In genomic region chr10:127620406-127621190, GRCm38 (mm10) we compare ENCODE assay signal across 8 mouse cellular contexts. TPM values are rescaled to one million over a fixed set of nuclear protein-coding genes. Genes with fewer than 3 reads are reported as not detected.
DNase-seq lines count a peak whose midpoint lies in the region; ATAC-seq and TF ChIP-seq lines count a peak whose summit lies in the region.

Gene Lrp1, minus strand, starts transcription at chr10:127621148.

- no peak for TF ChIP-seq CTCF in brain, embryonic 14.5 days (IDR thresholded peaks at IDR 0.05; ENCODE audit: borderline replicate concordance, extremely low read depth, insufficient read depth, insufficient read length)
- TF ChIP-seq CTCF in forebrain, postnatal 0 days (IDR thresholded peaks at IDR 0.05; ENCODE audit: low read depth) = peak; percentile 14; the same call in 1 of the 2 replicates

- intact Hi-C loops in left cerebral cortex, postnatal 36 days (cut with DNase I) = loop anchor here (5.0 kb wide), 1 partner anchor 47 kb away; the partner anchor contains the start of genes Nab2 and Nemp1

- peaks cover 34% of the 10 kb centered on the region for H3K4me1 ChIP-seq in forebrain, postnatal 0 days (ENCODE audit: insufficient read depth)
- H3K4me1 ChIP-seq in hindbrain, embryonic 12.5 days = peaks cover 52% of the 10 kb centered on the region
- H3K4me1 ChIP-seq in midbrain, embryonic 16.5 days (ENCODE audit: control insufficient read depth, insufficient read depth, low read length) = peaks cover 41% of the 10 kb centered on the region

- peak; percentile 56 for DNase-seq in right cerebral cortex, adult 18-20 months
- no peak for DNase-seq in right cerebral cortex, postnatal 36 days (ENCODE audit: low spot score in 2 of 2)
- peak; percentile 59 for DNase-seq in brain, embryonic 14.5 days (ENCODE audit: low read depth)
- DNase-seq in forebrain, postnatal 0 days = peak; percentile 72
- peak in 1 of 2 experiments; percentile 47 for DNase-seq in left cerebral cortex, postnatal 36 days (ENCODE audit: low spot score in 2 of 2)
- no peak for DNase-seq in urinary bladder, postnatal 10 days (ENCODE audit: low spot score)

- H3K4me3 ChIP-seq in forebrain, postnatal 0 days (ENCODE audit: low read depth, low read length) = peak within 1 kb of the TSS; percentile 90
- peak within 1 kb of the TSS; percentile 85 for H3K4me3 ChIP-seq in hindbrain, embryonic 12.5 days
- peak within 1 kb of the TSS; percentile 68 for H3K4me3 ChIP-seq in midbrain, embryonic 16.5 days (ENCODE audit: low read depth, low read length)

- peak within 1 kb of the TSS; percentile 92 for H3K4me2 ChIP-seq in forebrain, postnatal 0 days (ENCODE audit: low read depth)
- peak within 1 kb of the TSS; percentile 76 for H3K4me2 ChIP-seq in hindbrain, embryonic 12.5 days (replicated peaks)
- H3K4me2 ChIP-seq in midbrain, embryonic 16.5 days (ENCODE audit: low read length) = peak within 1 kb of the TSS; percentile 96

- WGBS in forebrain, postnatal 0 days = under 1% methylated on average over 21 of the region's 32 CpGs
- WGBS in hindbrain, embryonic 12.5 days = under 1% methylated on average over 24 of the region's 32 CpGs
- WGBS in midbrain, embryonic 16.5 days = 0% methylated on average over 24 of the region's 32 CpGs

- ATAC-seq in forebrain, postnatal 0 days = peak; percentile 71
- peak; percentile 83 for ATAC-seq in hindbrain, embryonic 12.5 days (ENCODE audit: low FRiP score)
- peak; percentile 76 for ATAC-seq in midbrain, embryonic 16.5 days

- no peak for TF ChIP-seq POLR2A in brain, embryonic 14.5 days (IDR thresholded peaks at IDR 0.05; ENCODE audit: borderline replicate concordance, extremely low read depth, insufficient read depth, insufficient read length, poor library complexity, severe bottlenecking)

- H3K9me3 ChIP-seq in forebrain, postnatal 0 days (ENCODE audit: low read length) = no peaks in the 10 kb centered on the region
- no peaks in the 10 kb centered on the region for H3K9me3 ChIP-seq in hindbrain, embryonic 12.5 days (replicated peaks)
- no peaks in the 10 kb centered on the region for H3K9me3 ChIP-seq in midbrain, embryonic 16.5 days (replicated peaks; ENCODE audit: control insufficient read depth, low read length, poor library complexity, severe bottlenecking)

- no peaks in the 10 kb centered on the region for H3K27me3 ChIP-seq in forebrain, postnatal 0 days (ENCODE audit: insufficient read depth, low read length)
- no peaks in the 10 kb centered on the region for H3K27me3 ChIP-seq in hindbrain, embryonic 12.5 days
- H3K27me3 ChIP-seq in midbrain, embryonic 16.5 days (ENCODE audit: control insufficient read depth, insufficient read depth, low read depth, low read length) = no peaks in the 10 kb centered on the region

- H3K9ac ChIP-seq in forebrain, postnatal 0 days = peak within 1 kb of the TSS; percentile 96
- H3K9ac ChIP-seq in hindbrain, embryonic 12.5 days = peak within 1 kb of the TSS; percentile 95
- H3K9ac ChIP-seq in midbrain, embryonic 16.5 days (ENCODE audit: low read depth, low read length) = peak within 1 kb of the TSS; percentile 89

- H3K27ac ChIP-seq in forebrain, postnatal 0 days (ENCODE audit: low read depth, low read length) = peak within 1 kb of the TSS; percentile 85
- H3K27ac ChIP-seq in hindbrain, embryonic 12.5 days = peak within 1 kb of the TSS; percentile 95
- H3K27ac ChIP-seq in midbrain, embryonic 16.5 days (ENCODE audit: low read length) = peak within 1 kb of the TSS; percentile 85

- no peaks in the 10 kb centered on the region for H3K36me3 ChIP-seq in forebrain, postnatal 0 days (ENCODE audit: insufficient read depth)
- H3K36me3 ChIP-seq in hindbrain, embryonic 12.5 days = 0 out of 2 replicates have a peak, but pooled peaks cover 4% of the 10 kb centered on the region
- no peaks in the 10 kb centered on the region; the same call in 1 of the 2 replicates for H3K36me3 ChIP-seq in midbrain, embryonic 16.5 days (ENCODE audit: control insufficient read depth, insufficient read depth, low read length)

RNA-seq across cellular contexts. Expression of gene Lrp1, which starts in this region (rescaled TPM):
- 155 and 269 TPM in 2 replicates for polyA plus RNA-seq in brain, embryonic 14.5 days (2012; rRNA removed)
- total RNA-seq in forebrain, postnatal 0 days (2014; rRNA removed) = 183 and 228 TPM in 2 replicates
- 42.2 and 70.4 TPM in 2 replicates for polyA plus RNA-seq in forebrain, postnatal 0 days (2015; fragmentation: Nextera tagmentation; extraction: Ambion mirVana)
- 111 and 115 TPM in 2 replicates for polyA plus RNA-seq in hindbrain, embryonic 12.5 days (2016; fragmentation: Nextera tagmentation; extraction: Ambion mirVana)
- total RNA-seq in left cerebral cortex, postnatal 36 days (2021) = 100 to 1,000 TPM; 285 to 320 TPM
- polyA plus RNA-seq in midbrain, embryonic 16.5 days (2015; fragmentation: Nextera tagmentation; extraction: Ambion mirVana) = 110 and 117 TPM in 2 replicates

Comparison
In these comparisons a context has a peak if more than half of its experiments do, and no peak if none do; other contexts are left out.
1. DNase-seq: peak in right cerebral cortex, adult 18-20 months (single experiment), brain, embryonic 14.5 days (single experiment) and forebrain, postnatal 0 days (single experiment); none in right cerebral cortex, postnatal 36 days (0 of 2) and urinary bladder, postnatal 10 days (single experiment).
2. Peak in every context shown above with its lines, with median percentiles within 50 percentile points of each other: ATAC-seq, H3K27ac ChIP-seq, H3K4me2 ChIP-seq, H3K4me3 ChIP-seq and H3K9ac ChIP-seq.